Mouse (Mus musculus): ENCODE results near the gene Ankrd17. TPM values are rescaled to one million over a fixed set of nuclear protein-coding genes. Genes with fewer than 3 reads are reported as not detected.
"Not testable (repeated sequence)": the region's sequence is repeated elsewhere in the genome, so short reads cannot be mapped to it uniquely, and the experiment has no call there.

Ankrd17 gene
- total and polyA plus RNA-seq, 3 experiments = 34.6 to 67.3 (median 35.0) TPM

DNA sequence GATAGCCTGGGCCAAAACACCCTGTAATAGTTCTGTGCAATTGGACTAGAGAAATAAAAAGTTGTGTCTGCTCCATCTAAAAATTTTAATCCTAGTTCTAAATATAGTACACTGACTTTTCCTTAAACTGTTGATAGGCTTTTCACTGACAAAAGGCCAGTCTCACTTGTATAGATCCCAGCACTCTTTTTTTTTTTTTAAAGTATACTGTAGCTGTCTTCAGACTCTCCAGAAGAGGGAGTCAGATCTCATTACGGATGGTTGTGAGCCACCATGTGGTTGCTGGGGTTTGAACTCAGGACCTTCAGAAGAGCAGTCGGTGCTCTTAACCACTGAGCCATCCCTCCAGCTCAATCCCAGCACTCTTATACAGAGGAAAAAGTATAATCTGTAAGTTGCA, 104.1 kb downstream of the Ankrd17 start:
- H3K27me3 ChIP-seq (ENCODE audit: control insufficient read depth in 1 of 2, insufficient read depth in 2 of 2, low read length in 2 of 2); DNase-seq (ENCODE audit: low read depth, low spot score); H3K9me3 ChIP-seq (replicated peaks; ENCODE audit: insufficient read depth, low read length); H3K4me1 ChIP-seq (ENCODE audit: control insufficient read depth in 1 of 2, insufficient read depth in 2 of 2, low read length in 2 of 2); H3K9ac ChIP-seq (ENCODE audit: control insufficient read depth, low read depth, low read length, poor library complexity, severe bottlenecking); H3K79me2 ChIP-seq (ENCODE audit: control insufficient read depth, insufficient read depth, low read length, poor library complexity); H3K4me3 ChIP-seq (ENCODE audit: control insufficient read depth in 1 of 2, insufficient read depth in 1 of 2, low read depth in 2 of 2, low read length in 2 of 2); H3K27ac ChIP-seq (ENCODE audit: control insufficient read depth, low read depth, low read length): not testable (repeated sequence)
- H3K36me3 ChIP-seq (ENCODE audit: control insufficient read depth in 1 of 2, insufficient read depth in 2 of 2, low read length in 2 of 2) = peaks cover 0 to 43% of the 10 kb centered on the region in 2 experiments; a peak in 2 of 4 replicates
- peak; percentile 65 for TF ChIP-seq ZNF384 (IDR thresholded peaks at IDR 0.05; ENCODE audit: low read depth, low read length)
- TF ChIP-seq CTCF (IDR thresholded peaks at IDR 0.05 in 2 of 3, conservative IDR thresholded peaks at IDR 0.05 in 1 of 3; ENCODE audit: control insufficient read depth in 1 of 3, insufficient read depth in 1 of 3, low read depth in 2 of 3, low read length in 3 of 3, poor library complexity in 1 of 3, severe bottlenecking in 1 of 3) = peak in 1 of 3 experiments; percentile 13; a peak in 1 of 6 replicates

DNA sequence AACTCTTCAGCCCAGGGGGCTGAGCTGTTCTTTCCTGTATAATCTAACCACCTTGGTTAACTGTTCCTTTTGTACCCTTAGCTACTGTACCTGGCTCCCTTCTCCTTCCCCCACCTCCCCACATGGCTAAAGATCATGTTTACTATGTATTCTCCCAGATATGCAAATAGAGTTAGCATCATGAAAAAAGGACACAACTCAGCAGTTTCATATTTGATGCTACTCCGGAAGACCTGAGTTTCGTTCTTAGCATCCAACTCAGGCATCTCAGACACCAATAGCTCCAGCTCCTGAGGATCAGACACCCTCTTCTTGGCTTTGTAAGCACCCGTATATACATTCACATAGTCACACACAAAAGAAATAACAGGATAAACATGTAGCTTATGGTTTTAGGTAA, 109.4 kb downstream of the Ankrd17 start:
- no peak for TF ChIP-seq MAX (IDR thresholded peaks at IDR 0.05; ENCODE audit: low read length)
- TF ChIP-seq MXI1 (IDR thresholded peaks at IDR 0.05; ENCODE audit: low read depth, low read length) = no peak
- TF ChIP-seq ELF1 (IDR thresholded peaks at IDR 0.05; ENCODE audit: low read depth, low read length) = no peak
- TF ChIP-seq MEF2A (IDR thresholded peaks at IDR 0.05; ENCODE audit: extremely low read depth, insufficient replicate concordance, low read depth, low read length, poor library complexity, severe bottlenecking) = no peak
- no peak for TF ChIP-seq SMC3 (IDR thresholded peaks at IDR 0.05; ENCODE audit: low read depth, low read length)
- no peak for TF ChIP-seq NELFE (IDR thresholded peaks at IDR 0.05; ENCODE audit: low read depth, low read length)
- no peak for TF ChIP-seq RCOR1 (IDR thresholded peaks at IDR 0.05; ENCODE audit: low read depth, low read length)
- TF ChIP-seq ZNF384 (IDR thresholded peaks at IDR 0.05; ENCODE audit: low read depth, low read length) = no peak
- no peak for TF ChIP-seq ZMIZ1 (IDR thresholded peaks at IDR 0.05; ENCODE audit: low read depth, low read length)
- no peak for TF ChIP-seq ZC3H11A (IDR thresholded peaks at IDR 0.05; ENCODE audit: low read depth, low read length)
- TF ChIP-seq HCFC1 (IDR thresholded peaks at IDR 0.05; ENCODE audit: low read depth, low read length) = no peak
- Histone ChIP-seq H3K9me3 (replicated peaks; ENCODE audit: insufficient read depth, low read length) (no peaks in the 10 kb centered on the region), H3K36me3 (ENCODE audit: control insufficient read depth in 1 of 2, insufficient read depth in 2 of 2, low read length in 2 of 2) (peaks cover 0 to 47% of the 10 kb centered on the region in 2 experiments; a peak in 2 of 4 replicates), H3K4me3 (ENCODE audit: control insufficient read depth in 1 of 2, insufficient read depth in 1 of 2, low read depth in 2 of 2, low read length in 2 of 2) (no peak overlapping the region), H3K4me1 (ENCODE audit: control insufficient read depth in 1 of 2, insufficient read depth in 2 of 2, low read length in 2 of 2) (no peaks in the 10 kb centered on the region), H3K27ac (ENCODE audit: control insufficient read depth, low read depth, low read length) (no peak overlapping the region), H3K9ac (ENCODE audit: control insufficient read depth, low read depth, low read length, poor library complexity, severe bottlenecking) (no peak overlapping the region), H3K79me2 (ENCODE audit: control insufficient read depth, insufficient read depth, low read length, poor library complexity) (no peaks in the 10 kb centered on the region), H3K27me3 (ENCODE audit: control insufficient read depth in 1 of 2, insufficient read depth in 2 of 2, low read length in 2 of 2) (no peaks in the 10 kb centered on the region)
- no peak for DNase-seq (ENCODE audit: low read depth, low spot score)

DNA sequence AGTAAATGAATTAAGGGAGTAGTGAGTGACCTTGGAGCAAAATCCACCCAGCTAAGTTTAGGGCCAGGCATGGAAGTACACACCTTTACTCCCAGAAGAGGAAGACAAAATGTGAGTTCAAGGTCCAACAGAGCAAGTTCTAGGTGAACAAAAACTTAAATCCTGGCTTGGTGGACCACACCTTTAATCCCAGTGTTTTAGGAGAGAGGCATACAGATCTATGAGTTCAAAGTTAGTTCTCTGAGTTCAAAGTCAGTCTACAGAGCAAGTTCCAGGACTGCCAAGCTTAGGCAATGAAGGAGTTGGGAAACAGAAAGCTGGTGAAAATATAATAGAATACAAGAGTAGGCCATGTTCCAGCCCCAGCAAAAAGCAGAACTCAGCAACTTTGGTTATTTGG, 118.9 kb downstream of the Ankrd17 start:
- Histone ChIP-seq H3K27ac (ENCODE audit: control insufficient read depth, low read depth, low read length) (no peak overlapping the region), H3K9ac (ENCODE audit: control insufficient read depth, low read depth, low read length, poor library complexity, severe bottlenecking) (no peak overlapping the region), H3K9me3 (replicated peaks; ENCODE audit: insufficient read depth, low read length) (no peaks in the 10 kb centered on the region), H3K36me3 (ENCODE audit: control insufficient read depth in 1 of 2, insufficient read depth in 2 of 2, low read length in 2 of 2) (peaks cover 0 to 23% of the 10 kb centered on the region in 2 experiments; a peak in 2 of 4 replicates), H3K79me2 (ENCODE audit: control insufficient read depth, insufficient read depth, low read length, poor library complexity) (peaks cover 6% of the 10 kb centered on the region), H3K4me3 (ENCODE audit: control insufficient read depth in 1 of 2, insufficient read depth in 1 of 2, low read depth in 2 of 2, low read length in 2 of 2) (no peak overlapping the region), H3K27me3 (ENCODE audit: control insufficient read depth in 1 of 2, insufficient read depth in 2 of 2, low read length in 2 of 2) (no peaks in the 10 kb centered on the region), H3K4me1 (ENCODE audit: control insufficient read depth in 1 of 2, insufficient read depth in 2 of 2, low read length in 2 of 2) (no peaks in the 10 kb centered on the region)
- no peak for DNase-seq (ENCODE audit: low read depth, low spot score)
- TF ChIP-seq MYB (IDR thresholded peaks at IDR 0.05; ENCODE audit: low read depth, low read length) (no peak), MXI1 (IDR thresholded peaks at IDR 0.05; ENCODE audit: low read depth, low read length) (no peak), SMC3 (IDR thresholded peaks at IDR 0.05; ENCODE audit: low read depth, low read length) (no peak), POLR2A (IDR thresholded peaks at IDR 0.05; ENCODE audit: control insufficient read depth in 1 of 2, insufficient read depth in 1 of 2, low read depth in 1 of 2, low read length in 2 of 2, poor library complexity in 1 of 2) (no peak), USF1 (IDR thresholded peaks at IDR 0.05; ENCODE audit: low read depth, low read length) (no peak), ZMIZ1 (IDR thresholded peaks at IDR 0.05; ENCODE audit: low read depth, low read length) (no peak), CTCF (IDR thresholded peaks at IDR 0.05 in 2 of 3, conservative IDR thresholded peaks at IDR 0.05 in 1 of 3; ENCODE audit: control insufficient read depth in 1 of 3, insufficient read depth in 1 of 3, low read depth in 2 of 3, low read length in 3 of 3, poor library complexity in 1 of 3, severe bottlenecking in 1 of 3) (no peak), NRF1 (IDR thresholded peaks at IDR 0.05; ENCODE audit: insufficient read depth, low read depth, low read length, poor library complexity, severe bottlenecking) (no peak), E2F4 (IDR thresholded peaks at IDR 0.05; ENCODE audit: borderline replicate concordance, low read depth, low read length) (no peak), TBP (IDR thresholded peaks at IDR 0.05; ENCODE audit: low read depth, low read length) (no peak), GATA1 (IDR thresholded peaks at IDR 0.05; ENCODE audit: low read depth, low read length) (no peak), MAX (IDR thresholded peaks at IDR 0.05; ENCODE audit: low read length) (no peak), GABPA (IDR thresholded peaks at IDR 0.05; ENCODE audit: low read depth, low read length) (no peak), MEF2A (IDR thresholded peaks at IDR 0.05; ENCODE audit: extremely low read depth, insufficient replicate concordance, low read depth, low read length, poor library complexity, severe bottlenecking) (no peak), USF2 (IDR thresholded peaks at IDR 0.05; ENCODE audit: borderline replicate concordance in 1 of 2, insufficient read depth in 1 of 2, low read depth in 1 of 2, low read length in 2 of 2) (no peak), NELFE (IDR thresholded peaks at IDR 0.05; ENCODE audit: low read depth, low read length) (no peak), BHLHE40 (IDR thresholded peaks at IDR 0.05; ENCODE audit: borderline replicate concordance, low read depth, low read length) (no peak), POLR2AphosphoS2 (IDR thresholded peaks at IDR 0.05; ENCODE audit: low read length) (no peak), RCOR1 (IDR thresholded peaks at IDR 0.05; ENCODE audit: low read depth, low read length) (no peak)

All from MEL (cell line).